Mouse (Mus musculus): ENCODE measurements around the gene Ambra1. TPM values are rescaled to one million over a fixed set of nuclear protein-coding genes. Genes with fewer than 3 reads are reported as not detected.

The Ambra1 gene
- polyA plus RNA-seq, 1 experiment, result 14.3 TPM

GRCm38 (mm10) chr2:91966367-91966766, 236.4 kb downstream of the Ambra1 start:
- Histone ChIP-seq H3ac (ENCODE audit: control insufficient read depth, insufficient read length, low read depth) (no peak overlapping the region), H3K79me3 (ENCODE audit: low read depth) (peaks cover 15% of the 10 kb centered on the region), H3K79me2 (ENCODE audit: control insufficient read depth, insufficient read depth) (peaks cover 19% of the 10 kb centered on the region), H3K27me3 (ENCODE audit: control insufficient read depth, insufficient read depth, insufficient read length) (no peaks in the 10 kb centered on the region), H3K36me3 (ENCODE audit: control insufficient read depth, insufficient read depth) (no peaks in the 10 kb centered on the region), H3K4me3 (ENCODE audit: insufficient read depth, poor library complexity, severe bottlenecking) (no peak overlapping the region)
- peak; percentile 17 for TF ChIP-seq USF1 (IDR thresholded peaks at IDR 0.05; ENCODE audit: low read depth)
- no peak for TF ChIP-seq MYOG (IDR thresholded peaks at IDR 0.05; ENCODE audit: control insufficient read depth, extremely low read depth, insufficient read length)

GRCm38 (mm10) chr2:91967962-91968361, 238.0 kb downstream of the Ambra1 start:
- Histone ChIP-seq H3K27me3 (ENCODE audit: control insufficient read depth, insufficient read depth, insufficient read length) (no peaks in the 10 kb centered on the region), H3K36me3 (ENCODE audit: control insufficient read depth, insufficient read depth) (no peaks in the 10 kb centered on the region), H3K79me2 (ENCODE audit: control insufficient read depth, insufficient read depth) (peaks cover 3% of the 10 kb centered on the region), H3K79me3 (ENCODE audit: low read depth) (peaks cover under 1% of the 10 kb centered on the region), H3ac (ENCODE audit: control insufficient read depth, insufficient read length, low read depth) (no peak overlapping the region), H3K4me3 (ENCODE audit: insufficient read depth, poor library complexity, severe bottlenecking) (no peak overlapping the region)
- no peak for TF ChIP-seq MYOG (IDR thresholded peaks at IDR 0.05; ENCODE audit: control insufficient read depth, extremely low read depth, insufficient read length)
- no peak for TF ChIP-seq USF1 (IDR thresholded peaks at IDR 0.05; ENCODE audit: low read depth)
- no peak for TF ChIP-seq MAX (IDR thresholded peaks at IDR 0.05)
- TF ChIP-seq CEBPB (IDR thresholded peaks at IDR 0.05; ENCODE audit: low read depth), result no peak
- TF ChIP-seq CTCF (IDR thresholded peaks at IDR 0.05; ENCODE audit: control insufficient read depth, insufficient read depth, insufficient read length), result no peak
- no peak for TF ChIP-seq FOSL1 (IDR thresholded peaks at IDR 0.05; ENCODE audit: insufficient read depth, low read length, poor library complexity, severe bottlenecking)

Small RNA genes within 50 kb of the gene (microRNA-seq; reads per million reads assigned to microRNA genes)
- not detected for gene Mir6999 (ENCODE audit: borderline microRNAs expressed)

Other genes starting within 250 kb of the Ambra1 start
- gene Ckap5, start 203.4 kb upstream of the Ambra1 start, polyA plus RNA-seq (2012; fragmentation: generic; extraction: Trizol), result 13.9 TPM
- 0.04 TPM for gene F2, start 93.7 kb upstream of the Ambra1 start, polyA plus RNA-seq (2012; fragmentation: generic; extraction: Trizol)
- gene Zfp408, start 80.3 kb upstream of the Ambra1 start, polyA plus RNA-seq (2012; fragmentation: generic; extraction: Trizol), result 7.4 TPM
- 71.7 TPM for gene Arhgap1, start 80.3 kb upstream of the Ambra1 start, polyA plus RNA-seq (2012; fragmentation: generic; extraction: Trizol)
- gene Atg13, start 19.6 kb upstream of the Ambra1 start, polyA plus RNA-seq (2012; fragmentation: generic; extraction: Trizol), result 12.9 TPM
- 3.8 TPM for gene Harbi1, start 19.3 kb upstream of the Ambra1 start, polyA plus RNA-seq (2012; fragmentation: generic; extraction: Trizol)
- 0.55 TPM for gene Chrm4, start 197.1 kb downstream of the Ambra1 start, polyA plus RNA-seq (2012; fragmentation: generic; extraction: Trizol)
- 0.33 TPM for gene Mdk, start 202.2 kb downstream of the Ambra1 start, polyA plus RNA-seq (2012; fragmentation: generic; extraction: Trizol)
- 0.43 TPM for gene Gm9821, start 215.6 kb downstream of the Ambra1 start, polyA plus RNA-seq (2012; fragmentation: generic; extraction: Trizol)
- 47.1 TPM for gene Dgkz, start 245.7 kb downstream of the Ambra1 start, polyA plus RNA-seq (2012; fragmentation: generic; extraction: Trizol)

Data from C2C12 (cell line).